Mouse (Mus musculus): ENCODE measurements around the gene Olfr1248.
"Not testable (repeated sequence)": the region's sequence is repeated elsewhere in the genome, so short reads cannot be mapped to it uniquely, and the experiment has no call there.

GRCm38 (mm10) chr2:89618145-89618544 is at the start of gene Olfr1248:
- TF ChIP-seq CTCF (IDR thresholded peaks at IDR 0.05; ENCODE audit: low read depth, low read length); EP300 (IDR thresholded peaks at IDR 0.05; ENCODE audit: insufficient read depth, low read depth, low read length); POLR2A (IDR thresholded peaks at IDR 0.05; ENCODE audit: insufficient read depth, low read length): not testable (repeated sequence)
